In genomic region chr15:103352856-103353255, GRCm38 (mm10) we compare ENCODE assay signal across 10 mouse cellular contexts. TPM values are rescaled to one million over a fixed set of nuclear protein-coding genes. Genes with fewer than 3 reads are reported as not detected.
A peak's percentile ranks its signal among the peaks of the same experiment; 100 is the strongest.
DNase-seq lines count a peak whose midpoint lies in the region; ATAC-seq and TF ChIP-seq lines count a peak whose summit lies in the region.
"Had no signal": no experiment of that assay in that cellular context is flagged by ENCODE, and none has a peak within 500 bp of the region (broad histone marks: within the 10 kb centered on the region; RNA-seq: fewer than 3 reads in every experiment).

No protein-coding gene starts in this region.

- no peaks in the 10 kb centered on the region for H3K9me3 ChIP-seq in lung, postnatal 0 days (ENCODE audit: low read length)
- H3K9me3 ChIP-seq: neural tube, embryonic 12.5 days had no signal

- no peak overlapping the region for H3K9ac ChIP-seq in lung, postnatal 0 days (replicated peaks; ENCODE audit: low read depth)
- H3K9ac ChIP-seq: neural tube, embryonic 12.5 days had no signal

- ATAC-seq in hematopoietic stem cell, adult 5-6 weeks (replicated peaks in 1 of 2; ENCODE audit: insufficient read depth in 1 of 2, low FRiP score in 2 of 2, low TSS enrichment in 1 of 2, low read depth in 1 of 2, poor library complexity in 2 of 2, severe bottlenecking in 2 of 2), result peak; percentile 57 to 71; a peak in 3 of 4 replicates
- ATAC-seq in lung, postnatal 0 days, result peak; percentile 38

- TF ChIP-seq CTCF in layer of hippocampus, adult 2 months (conservative IDR thresholded peaks at IDR 0.05), result peak; percentile 98
- peak; percentile 86 for TF ChIP-seq CTCF in lung, postnatal 0 days (IDR thresholded peaks at IDR 0.05)

- peak in 1 of 2 experiments; percentile 57 for DNase-seq in layer of hippocampus, adult 2 months (ENCODE audit: low spot score in 2 of 2)
- DNase-seq in layer of hippocampus, adult 11-12 months (ENCODE audit: low spot score), result no peak
- DNase-seq in ES-CJ7 (ENCODE audit: low read depth, low spot score), result peak; percentile 71
- DNase-seq in cerebellum, postnatal 14 days, result peak; percentile 81 to 82
- peak; percentile 65 for DNase-seq in lung, postnatal 0 days (ENCODE audit: low spot score)
- DNase-seq in right cerebral cortex, postnatal 14 days, result peak; percentile 53
- DNase-seq in layer of hippocampus, postnatal 36 days, result no peak

- TF ChIP-seq EP300 in lung, postnatal 0 days (IDR thresholded peaks at IDR 0.05), result no peak

- peaks cover 28% of the 10 kb centered on the region for H3K36me3 ChIP-seq in lung, postnatal 0 days (ENCODE audit: insufficient read depth, low read length)

- no peaks in the 10 kb centered on the region for H3K4me1 ChIP-seq in lung, postnatal 0 days (ENCODE audit: insufficient read depth, low read depth, low read length)
- H3K4me1 ChIP-seq: neural tube, embryonic 12.5 days had no signal

- no peak overlapping the region for H3K27ac ChIP-seq in layer of hippocampus, adult 2 months
- H3K27ac ChIP-seq in lung, postnatal 0 days (ENCODE audit: low read length), result no peak overlapping the region
- H3K27ac ChIP-seq: neural tube, embryonic 12.5 days had no signal

- H3K27me3 ChIP-seq in lung, postnatal 0 days (replicated peaks; ENCODE audit: insufficient read depth, low read length), result no peaks in the 10 kb centered on the region
- H3K27me3 ChIP-seq: neural tube, embryonic 12.5 days had no signal

- no peak overlapping the region for H3K4me2 ChIP-seq in lung, postnatal 0 days (replicated peaks; ENCODE audit: low read depth, low read length)
- H3K4me2 ChIP-seq: neural tube, embryonic 12.5 days had no signal

- no peak overlapping the region for H3K4me3 ChIP-seq in layer of hippocampus, adult 2 months
- no peak overlapping the region for H3K4me3 ChIP-seq in lung, postnatal 0 days (ENCODE audit: low read depth, low read length)
- H3K4me3 ChIP-seq: erythroblast, embryonic 14.5 days; neural tube, embryonic 12.5 days had no signal

- 36% methylated on average over 4 of the region's 4 CpGs for WGBS in lung, postnatal 0 days

RNA-seq across cellular contexts. Expression of gene Zfp385a, which starts 13.0 kb away (rescaled TPM):
- 10 to 100 TPM; 40.8 to 42.2 TPM for total RNA-seq in layer of hippocampus, adult 2 months (2021)
- total RNA-seq in hematopoietic stem cell, adult 5-6 weeks (2017), result 2.7 and 3.9 TPM in 2 replicates
- polyA plus RNA-seq in lung, postnatal 0 days (2015; fragmentation: Nextera tagmentation; extraction: Ambion mirVana), result 5.0 and 6.5 TPM in 2 replicates
- 10 to 100 TPM; 38.7 to 39.7 TPM for total RNA-seq in layer of hippocampus, postnatal 36 days (2021)

RNA-seq across cellular contexts. Expression of gene Itga5, which starts 13.7 kb away (rescaled TPM):
- total RNA-seq in layer of hippocampus, adult 2 months (2021), result 1 to 10 TPM; 1.2 to 2.1 TPM
- total RNA-seq in hematopoietic stem cell, adult 5-6 weeks (2017), result 10.3 and 11.7 TPM in 2 replicates
- 30.0 and 31.2 TPM in 2 replicates for polyA plus RNA-seq in lung, postnatal 0 days (2015; fragmentation: Nextera tagmentation; extraction: Ambion mirVana)
- total RNA-seq in layer of hippocampus, postnatal 36 days (2021), result 1 to 10 TPM; 1.4 to 1.9 TPM

RNA-seq across cellular contexts. Expression of gene Gpr84, which starts 42.4 kb away (rescaled TPM):
- under 1 TPM; 0.61 to 0.81 TPM for total RNA-seq in layer of hippocampus, adult 2 months (2021)
- 1.3 and 2.1 TPM in 2 replicates for total RNA-seq in hematopoietic stem cell, adult 5-6 weeks (2017)
- 0.67 and 2.2 TPM in 2 replicates for polyA plus RNA-seq in lung, postnatal 0 days (2015; fragmentation: Nextera tagmentation; extraction: Ambion mirVana)
- under 1 TPM; 0.25 to 0.66 TPM for total RNA-seq in layer of hippocampus, postnatal 36 days (2021)
- polyA plus RNA-seq: erythroblast, embryonic 14.5 days had no signal

Comparison
In these comparisons a context has a peak if more than half of its experiments do, and no peak if none do; other contexts are left out.
1. DNase-seq: peak in ES-CJ7 (single experiment), cerebellum, postnatal 14 days (2 of 2), lung, postnatal 0 days (single experiment) and right cerebral cortex, postnatal 14 days (single experiment); none in layer of hippocampus, adult 11-12 months (single experiment) and layer of hippocampus, postnatal 36 days (0 of 2).